Mouse (Mus musculus): Measurements from ENCODE around the gene Hs6st2. TPM values are rescaled to one million over a fixed set of nuclear protein-coding genes. Genes with fewer than 3 reads are reported as not detected.

Hs6st2 gene
- total and polyA plus RNA-seq, 3 experiments: not detected

DNA sequence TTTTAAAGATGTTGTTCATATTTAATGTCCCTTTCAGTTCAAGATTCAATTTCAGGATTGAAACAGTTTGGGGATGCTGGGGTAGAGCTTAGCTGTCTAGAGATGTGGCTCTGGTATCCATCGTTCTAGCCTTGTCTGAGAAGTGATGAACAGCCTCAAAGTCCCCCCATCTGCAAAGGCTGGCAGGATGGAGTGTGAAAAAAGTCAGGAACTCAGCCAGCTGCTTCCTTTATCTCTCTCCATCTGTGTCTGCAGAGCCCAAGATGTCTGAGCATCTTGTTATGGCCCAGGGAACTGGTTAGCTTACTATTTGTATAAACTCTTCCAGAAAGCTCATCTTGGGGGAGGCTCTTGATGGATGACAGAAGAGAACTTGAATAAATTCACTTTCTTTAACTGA, 70.9 kb downstream of the Hs6st2 start:
- no peaks in the 10 kb centered on the region for H3K9me3 ChIP-seq (replicated peaks; ENCODE audit: insufficient read depth, low read length)
- H3K36me3 ChIP-seq (ENCODE audit: control insufficient read depth in 1 of 2, insufficient read depth in 2 of 2, low read length in 2 of 2): no peaks in the 10 kb centered on the region
- no peak overlapping the region for H3K9ac ChIP-seq (ENCODE audit: control insufficient read depth, low read depth, low read length, poor library complexity, severe bottlenecking)
- H3K4me3 ChIP-seq (ENCODE audit: control insufficient read depth in 1 of 2, insufficient read depth in 1 of 2, low read depth in 2 of 2, low read length in 2 of 2): no peak overlapping the region
- H3K4me1 ChIP-seq (ENCODE audit: control insufficient read depth in 1 of 2, insufficient read depth in 2 of 2, low read length in 2 of 2): no peaks in the 10 kb centered on the region
- no peaks in the 10 kb centered on the region for H3K79me2 ChIP-seq (ENCODE audit: control insufficient read depth, insufficient read depth, low read length, poor library complexity)
- H3K27me3 ChIP-seq (ENCODE audit: control insufficient read depth in 1 of 2, insufficient read depth in 2 of 2, low read length in 2 of 2): no peaks in the 10 kb centered on the region
- no peak for DNase-seq (ENCODE audit: low read depth, low spot score)
- TF ChIP-seq KAT2A (conservative IDR thresholded peaks at IDR 0.05; ENCODE audit: low read depth, low read length): no peak
- TF ChIP-seq BHLHE40 (IDR thresholded peaks at IDR 0.05; ENCODE audit: borderline replicate concordance, low read depth, low read length): no peak
- TF ChIP-seq TBP (IDR thresholded peaks at IDR 0.05; ENCODE audit: low read depth, low read length): no peak
- TF ChIP-seq HCFC1 (IDR thresholded peaks at IDR 0.05; ENCODE audit: low read depth, low read length): no peak
- no peak for TF ChIP-seq TCF12 (IDR thresholded peaks at IDR 0.05; ENCODE audit: low read depth, low read length)
- TF ChIP-seq MAFK (IDR thresholded peaks at IDR 0.05; ENCODE audit: borderline replicate concordance, low read depth, low read length): no peak
- no peak for TF ChIP-seq ZC3H11A (IDR thresholded peaks at IDR 0.05; ENCODE audit: low read depth, low read length)
- TF ChIP-seq ZMIZ1 (IDR thresholded peaks at IDR 0.05; ENCODE audit: low read depth, low read length): no peak
- no peak for TF ChIP-seq SMC3 (IDR thresholded peaks at IDR 0.05; ENCODE audit: low read depth, low read length)
- no peak for TF ChIP-seq GATA1 (IDR thresholded peaks at IDR 0.05; ENCODE audit: low read depth, low read length)
- TF ChIP-seq USF2 (IDR thresholded peaks at IDR 0.05; ENCODE audit: borderline replicate concordance in 1 of 2, insufficient read depth in 1 of 2, low read depth in 1 of 2, low read length in 2 of 2): no peak
- TF ChIP-seq MYB (IDR thresholded peaks at IDR 0.05; ENCODE audit: low read depth, low read length): no peak
- no peak for TF ChIP-seq MAX (IDR thresholded peaks at IDR 0.05; ENCODE audit: low read length)
- TF ChIP-seq USF1 (IDR thresholded peaks at IDR 0.05; ENCODE audit: low read depth, low read length): no peak
- TF ChIP-seq CHD2 (IDR thresholded peaks at IDR 0.05; ENCODE audit: low read length): no peak
- TF ChIP-seq NRF1 (IDR thresholded peaks at IDR 0.05; ENCODE audit: insufficient read depth, low read depth, low read length, poor library complexity, severe bottlenecking): no peak
- TF ChIP-seq TAL1 (IDR thresholded peaks at IDR 0.05; ENCODE audit: low read length): no peak
- no peak for TF ChIP-seq UBTF (IDR thresholded peaks at IDR 0.05; ENCODE audit: borderline replicate concordance, insufficient read depth, low read depth, low read length)
- no peak overlapping the region for H3K27ac ChIP-seq (ENCODE audit: control insufficient read depth, low read depth, low read length)

GRCm38 (mm10) chrX:51606231-51606863, 75.3 kb downstream of the Hs6st2 start:
- no peaks in the 10 kb centered on the region for H3K79me2 ChIP-seq (ENCODE audit: control insufficient read depth, insufficient read depth, low read length, poor library complexity)
- H3K27me3 ChIP-seq (ENCODE audit: control insufficient read depth in 1 of 2, insufficient read depth in 2 of 2, low read length in 2 of 2): no peaks in the 10 kb centered on the region
- no peaks in the 10 kb centered on the region for H3K36me3 ChIP-seq (ENCODE audit: control insufficient read depth in 1 of 2, insufficient read depth in 2 of 2, low read length in 2 of 2)
- no peak overlapping the region for H3K9ac ChIP-seq (ENCODE audit: control insufficient read depth, low read depth, low read length, poor library complexity, severe bottlenecking)
- no peak for DNase-seq (ENCODE audit: low read depth, low spot score)
- no peak overlapping the region for H3K27ac ChIP-seq (ENCODE audit: control insufficient read depth, low read depth, low read length)
- H3K4me3 ChIP-seq (ENCODE audit: control insufficient read depth in 1 of 2, insufficient read depth in 1 of 2, low read depth in 2 of 2, low read length in 2 of 2): no peak overlapping the region
- no peaks in the 10 kb centered on the region for H3K9me3 ChIP-seq (replicated peaks; ENCODE audit: insufficient read depth, low read length)
- no peaks in the 10 kb centered on the region for H3K4me1 ChIP-seq (ENCODE audit: control insufficient read depth in 1 of 2, insufficient read depth in 2 of 2, low read length in 2 of 2)
- no peak for TF ChIP-seq MAX (IDR thresholded peaks at IDR 0.05; ENCODE audit: low read length)
- no peak for TF ChIP-seq ZKSCAN1 (IDR thresholded peaks at IDR 0.05; ENCODE audit: low read depth, low read length)
- no peak for TF ChIP-seq BHLHE40 (IDR thresholded peaks at IDR 0.05; ENCODE audit: borderline replicate concordance, low read depth, low read length)
- TF ChIP-seq RAD21 (IDR thresholded peaks at IDR 0.05; ENCODE audit: low read depth, low read length): no peak
- no peak for TF ChIP-seq MYB (IDR thresholded peaks at IDR 0.05; ENCODE audit: low read depth, low read length)
- no peak for TF ChIP-seq CHD1 (IDR thresholded peaks at IDR 0.05; ENCODE audit: low read depth, low read length)
- no peak for TF ChIP-seq GABPA (IDR thresholded peaks at IDR 0.05; ENCODE audit: low read depth, low read length)
- TF ChIP-seq ZMIZ1 (IDR thresholded peaks at IDR 0.05; ENCODE audit: low read depth, low read length): no peak
- no peak for TF ChIP-seq MEF2A (IDR thresholded peaks at IDR 0.05; ENCODE audit: extremely low read depth, insufficient replicate concordance, low read depth, low read length, poor library complexity, severe bottlenecking)
- no peak for TF ChIP-seq POLR2AphosphoS5 (IDR thresholded peaks at IDR 0.05; ENCODE audit: borderline replicate concordance, low read depth, low read length)
- TF ChIP-seq TCF12 (IDR thresholded peaks at IDR 0.05; ENCODE audit: low read depth, low read length): no peak
- TF ChIP-seq EP300 (IDR thresholded peaks at IDR 0.05; ENCODE audit: low read depth in 1 of 2, low read length in 2 of 2): no peak
- no peak for TF ChIP-seq USF2 (IDR thresholded peaks at IDR 0.05; ENCODE audit: borderline replicate concordance in 1 of 2, insufficient read depth in 1 of 2, low read depth in 1 of 2, low read length in 2 of 2)
- no peak for TF ChIP-seq SMC3 (IDR thresholded peaks at IDR 0.05; ENCODE audit: low read depth, low read length)

Data from MEL (cell line).